Mouse (Mus musculus) embryonic facial prominence, embryonic 14.5 days (tissue): ENCODE data around the gene Cd59a. TPM values are rescaled to one million over a fixed set of nuclear protein-coding genes. Genes with fewer than 3 reads are reported as not detected.

Experiments used
- ATAC-seq: fragments of 200-750 bp; cut with Nextera tagmentation; 2 replicates; pipeline ENCODE4 v1.8.0; 2017; ENCODE audit warnings: low read depth, moderate number of reproducible peaks, moderate TSS enrichment
- DNase-seq: peaks from one replicate; pipeline ENCODE4 v3.0.0-alpha.2; 2015; ENCODE audit warnings: low spot score
- H3K27ac ChIP-seq: fragments of 300-500 bp; sonication (generic); replicated peaks from 2 replicates; pipeline ENCODE4 v1.5.1; 2014; ENCODE audit warnings: low read depth, mild to moderate bottlenecking, low read length, moderate library complexity
- H3K27me3 ChIP-seq: fragments of 300-500 bp; sonication (generic); replicated peaks from 2 replicates; pipeline ENCODE4 v1.6.1; 2014; ENCODE audit warnings: low read length; ENCODE audit not compliant: control insufficient read depth, insufficient read depth
- H3K36me3 ChIP-seq: fragments of 300-500 bp; sonication (generic); 2 replicates; pipeline ENCODE4 v1.6.1; 2014; ENCODE audit warnings: low read length, mixed read lengths; ENCODE audit not compliant: control insufficient read depth, insufficient read depth
- H3K4me1 ChIP-seq: fragments of 300-500 bp; sonication (generic); 2 replicates; pipeline ENCODE4 v1.6.1; 2014; ENCODE audit warnings: antibody characterized with exemption, low read length; ENCODE audit not compliant: control insufficient read depth, insufficient read depth
- H3K4me2 ChIP-seq: fragments of 300-500 bp; sonication (generic); 2 replicates; pipeline ENCODE4 v1.6.1; 2014; ENCODE audit warnings: low read depth, mild to moderate bottlenecking, low read length, moderate library complexity, mixed read lengths
- H3K4me3 ChIP-seq: fragments of 300-500 bp; sonication (generic); 2 replicates; pipeline ENCODE4 v1.5.1; 2014; ENCODE audit warnings: low read depth, mild to moderate bottlenecking, low read length
- H3K9ac ChIP-seq: fragments of 300-500 bp; sonication (generic); 2 replicates; pipeline ENCODE4 v1.6.1; 2014; ENCODE audit warnings: low read depth, mild to moderate bottlenecking, low read length, moderate library complexity, mixed read lengths
- H3K9me3 ChIP-seq: fragments of 300-500 bp; sonication (generic); 2 replicates; pipeline ENCODE4 v1.6.1; 2016; ENCODE audit warnings: low read length; ENCODE audit not compliant: control insufficient read depth
- WGBS: fragments of 180-500 bp; shearing (Covaris S2); extraction: QIAGEN DNeasy Blood & Tissue Kit; methylation state at CpG from one replicate; pipeline ENCODE4 v1.1.7; 2014; 5-methylcytosine and 5-hydroxymethylcytosine counted together
- polyA plus RNA-seq: library from polyadenylated mRNA; unstranded; fragments of >200 nt; fragmentation: Nextera tagmentation; extraction: Ambion mirVana; gene quantifications from 2 replicates; pipeline ENCODE4 v1.2.1, GENCODE M21; 2014

The Cd59a gene
- polyA plus RNA-seq, 1 experiment from 2014 or later = 23.5 TPM

DNA sequence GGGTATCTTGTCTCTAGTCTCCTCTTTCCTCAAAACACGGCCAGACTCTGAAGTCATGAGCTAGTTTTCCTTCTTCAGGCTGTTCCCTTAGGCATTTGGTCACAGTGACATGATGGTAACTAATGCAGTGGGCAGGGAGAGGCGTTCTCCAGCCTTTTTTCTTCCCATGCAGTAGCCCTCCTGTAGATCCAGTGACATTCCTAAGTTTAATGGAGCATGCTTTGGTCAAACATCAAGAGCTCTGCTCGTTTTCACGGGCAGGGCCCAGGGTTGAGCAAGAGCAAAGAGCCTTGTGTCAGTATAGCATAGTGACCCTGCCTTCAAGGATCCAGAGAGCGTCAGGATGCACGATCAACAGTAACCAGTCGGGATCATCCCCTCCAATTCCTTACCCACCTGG is 67.8 kb downstream of the Cd59a start:
- Histone ChIP-seq H3K27ac (no peak overlapping the region), H3K9ac (no peak overlapping the region), H3K9me3 (no peaks in the 10 kb centered on the region), H3K4me2 (no peak overlapping the region), H3K27me3 (no peaks in the 10 kb centered on the region), H3K4me1 (no peaks in the 10 kb centered on the region), H3K4me3 (no peak overlapping the region), H3K36me3 (no peaks in the 10 kb centered on the region)
- WGBS = 68% methylated on average over 7 of the region's 7 CpGs
- no peak for DNase-seq
- no peak for ATAC-seq

- H3K4me1 ChIP-seq = no peaks in the 10 kb centered on the region
- ATAC-seq = no peak
- no peak overlapping the region for H3K27ac ChIP-seq
- no peak for DNase-seq
- no peak overlapping the region for H3K4me2 ChIP-seq
- H3K9ac ChIP-seq = no peak overlapping the region
- H3K36me3 ChIP-seq = no peaks in the 10 kb centered on the region
- 83% methylated on average over 4 of the region's 4 CpGs for WGBS
- no peaks in the 10 kb centered on the region for H3K27me3 ChIP-seq
- H3K4me3 ChIP-seq = no peak overlapping the region
- no peaks in the 10 kb centered on the region for H3K9me3 ChIP-seq
These were observed 68.4 kb downstream of the Cd59a start for GRCm38 (mm10) chr2:104163978-104164487.

Other genes starting within 250 kb of the Cd59a start
- 22.3 and 23.8 TPM in 2 replicates for gene Lmo2, start 137.8 kb upstream of the Cd59a start, polyA plus RNA-seq
- gene Fbxo3, start 68.1 kb upstream of the Cd59a start, polyA plus RNA-seq = 47.3 and 50.7 TPM in 2 replicates
- gene 4931422A03Rik, start 67.4 kb upstream of the Cd59a start, polyA plus RNA-seq = 1.3 and 2.5 TPM in 2 replicates
- gene Gm10912, start 30.0 kb upstream of the Cd59a start, polyA plus RNA-seq = not detected in 2 replicates
- not detected in 2 replicates for gene Gm10799, start 27.3 kb upstream of the Cd59a start, polyA plus RNA-seq
- gene Cd59b, start 26.0 kb upstream of the Cd59a start, polyA plus RNA-seq = 5.3 and 5.5 TPM in 2 replicates
- not detected in 2 replicates for gene A930018P22Rik, start 27.0 kb downstream of the Cd59a start, polyA plus RNA-seq